Mouse (Mus musculus) retina, postnatal 1 day (tissue): ENCODE results near the gene Prg3.

Experiments used
- DNase-seq: peaks from one replicate; pipeline ENCODE4 v3.0.0-alpha.2; 2012

Gene Prg3

DNA sequence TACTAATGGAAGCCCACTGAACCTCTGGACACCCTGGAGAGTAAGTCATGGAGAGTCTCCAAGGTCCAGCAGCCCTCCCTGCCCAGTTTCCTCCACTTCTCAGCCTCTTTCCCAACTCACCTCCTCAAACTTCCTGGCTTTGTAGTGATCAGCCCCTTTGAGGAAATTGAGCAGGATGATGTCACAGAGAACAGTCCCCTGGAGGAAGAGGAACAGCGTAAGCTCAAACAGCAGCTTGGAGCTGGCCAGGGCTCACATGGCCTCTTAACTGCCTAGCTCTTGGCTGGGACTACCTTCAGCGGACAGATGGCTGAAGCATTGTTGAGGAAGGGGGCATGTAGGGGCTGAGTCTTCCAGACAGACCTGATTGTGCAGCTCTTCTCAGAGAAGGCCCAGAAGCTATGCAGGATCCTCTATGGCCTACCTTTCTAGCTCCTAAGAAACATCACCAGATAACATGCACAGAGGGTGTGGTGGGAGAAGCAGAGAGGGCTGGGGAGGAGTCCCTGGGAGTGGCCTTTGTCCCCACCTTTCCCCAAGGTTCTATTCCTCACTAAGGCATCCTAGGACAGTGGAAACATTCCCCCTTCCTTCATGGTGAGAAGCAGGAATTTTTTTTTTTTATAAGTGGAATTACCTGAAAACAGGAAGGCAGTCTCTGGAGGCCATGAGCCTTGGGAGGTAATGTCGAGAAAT is 11.6 kb downstream of the Prg3 start:
- DNase-seq: no peak

- DNase-seq: no peak
These were observed 13.5 kb downstream of the Prg3 start for GRCm38 (mm10) chr2:85001497-85001896.

DNA sequence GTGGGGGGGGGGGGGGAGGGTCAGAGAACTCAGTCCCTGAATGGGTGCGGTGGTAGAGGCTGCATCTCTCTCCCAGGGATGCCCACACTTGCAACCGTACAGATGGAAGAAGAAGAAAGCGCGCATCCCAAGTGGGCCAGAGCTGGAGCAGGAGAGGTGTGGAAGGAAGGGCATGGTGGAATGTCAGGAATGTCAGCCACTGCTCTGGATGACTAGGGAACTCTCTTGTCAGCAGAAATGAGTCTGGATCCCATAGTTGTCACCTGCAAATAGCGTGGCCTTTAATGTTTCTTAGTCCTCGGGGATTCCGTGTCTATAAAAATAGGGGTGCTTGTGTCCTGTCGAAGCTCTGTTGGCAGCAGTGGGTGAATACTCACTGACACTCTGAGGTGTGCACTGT is 14.6 kb downstream of the Prg3 start:
- DNase-seq: no peak

DNA sequence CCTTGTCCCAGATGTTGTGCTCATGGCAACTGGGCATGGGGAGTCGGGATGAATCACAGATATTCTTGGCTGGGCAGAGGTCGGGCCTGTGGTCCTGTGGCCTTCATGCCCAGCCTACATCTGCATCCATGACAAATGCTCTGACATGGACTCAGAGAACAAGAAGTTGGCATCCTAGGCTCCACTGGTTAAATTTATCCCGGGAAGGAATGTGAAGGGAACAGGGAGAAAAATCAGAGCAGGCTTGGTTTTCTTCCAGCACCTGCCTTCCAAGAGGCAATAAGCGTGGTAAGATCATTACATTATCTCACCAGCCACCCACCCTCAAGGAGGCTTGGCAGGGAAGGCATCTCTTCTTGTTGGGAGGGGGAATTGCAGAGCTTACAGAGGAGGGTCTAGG is 16.3 kb downstream of the Prg3 start:
- no peak for DNase-seq

GRCm38 (mm10) chr2:85006600-85006999 is 18.6 kb downstream of the Prg3 start:
- DNase-seq: no peak

DNA sequence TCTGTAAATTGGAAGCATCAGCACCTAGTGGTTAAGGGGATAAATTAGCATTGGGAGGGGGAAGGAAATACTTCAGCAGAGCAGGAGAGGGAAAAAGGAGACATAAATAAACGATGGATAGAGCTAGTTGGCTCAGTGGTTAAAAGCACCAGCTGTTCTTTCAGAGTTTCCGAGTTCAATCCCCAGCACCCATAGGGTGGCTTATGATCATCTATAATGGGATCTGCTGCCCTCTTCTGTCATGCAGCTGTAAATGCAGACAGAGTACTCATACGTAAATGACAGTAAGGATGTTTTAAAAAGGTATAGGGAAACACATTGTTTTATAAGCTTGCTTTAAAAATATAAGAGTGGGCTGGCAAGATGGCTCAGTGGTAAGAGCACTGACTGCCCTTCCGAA is 19.7 kb downstream of the Prg3 start:
- peak; percentile 53 for DNase-seq

- no peak for DNase-seq
These were observed 21.2 kb downstream of the Prg3 start for GRCm38 (mm10) chr2:85009212-85009611.

GRCm38 (mm10) chr2:85011906-85012604 is 24.0 kb downstream of the Prg3 start:
- DNase-seq: no peak

GRCm38 (mm10) chr2:85012679-85013078 is 24.7 kb downstream of the Prg3 start:
- no peak for DNase-seq

DNA sequence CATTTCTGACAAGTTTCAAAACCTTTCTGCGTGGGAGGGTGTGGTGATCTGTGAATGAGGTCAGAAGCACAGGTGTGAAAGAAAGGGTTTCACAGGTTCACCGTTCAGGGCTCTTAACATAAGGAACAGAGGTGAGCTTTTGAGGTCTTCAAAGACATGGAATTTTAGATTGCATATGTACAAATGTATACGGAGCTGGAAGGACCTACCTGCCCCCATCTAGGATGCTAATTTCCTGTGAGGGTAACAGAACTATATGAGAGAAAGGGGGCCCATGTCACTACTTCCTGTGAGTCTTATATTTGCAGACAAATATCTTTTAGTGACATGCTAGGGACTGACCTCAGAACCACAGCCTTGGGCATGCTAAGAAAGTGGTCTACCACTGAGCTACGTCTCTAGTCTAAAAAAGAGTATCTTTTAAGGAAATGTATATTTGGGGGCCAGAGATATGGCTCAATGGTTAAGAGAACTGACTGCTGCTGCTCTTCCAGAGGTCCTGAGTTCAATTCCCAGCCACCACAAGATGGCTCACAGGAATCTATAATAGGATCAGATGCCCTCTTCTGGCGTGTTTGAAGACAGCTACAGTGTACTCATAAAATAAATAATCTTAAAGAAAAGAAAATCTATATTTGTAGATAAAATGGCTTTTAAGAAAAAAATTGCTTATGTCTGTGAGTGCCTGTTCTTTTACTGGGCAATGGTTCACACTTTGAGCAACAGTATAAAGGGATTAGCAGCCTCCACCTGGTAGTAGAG is 26.0 kb downstream of the Prg3 start:
- DNase-seq: no peak

GRCm38 (mm10) chr2:85014588-85014982 is 26.6 kb downstream of the Prg3 start:
- DNase-seq: peak; percentile 10

GRCm38 (mm10) chr2:85022043-85022442 is 34.0 kb downstream of the Prg3 start:
- peak; percentile 44 for DNase-seq

- no peak for DNase-seq
These were observed 38.2 kb downstream of the Prg3 start for GRCm38 (mm10) chr2:85026178-85026577.

- DNase-seq: no peak
These were observed 39.3 kb downstream of the Prg3 start for GRCm38 (mm10) chr2:85027281-85027680.

DNA sequence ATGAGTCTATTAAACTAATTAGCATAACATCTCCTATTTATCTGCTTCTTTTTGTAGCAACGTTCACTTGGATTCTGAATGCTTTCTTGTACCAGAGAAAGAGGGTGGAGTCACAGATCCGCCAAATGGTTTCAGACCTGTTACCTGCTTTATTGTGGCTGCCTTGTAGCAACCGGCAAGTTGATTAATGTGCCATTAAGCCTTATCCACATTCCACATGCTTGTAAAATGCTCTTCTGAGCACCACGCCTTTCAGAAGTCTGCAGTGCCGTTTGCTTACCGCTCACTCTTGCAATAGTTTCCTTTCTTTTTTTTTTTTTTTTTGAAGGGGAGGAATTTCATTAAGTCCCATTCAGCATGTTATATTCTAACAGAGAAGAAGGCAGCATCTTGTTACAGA is 41.9 kb downstream of the Prg3 start:
- no peak for DNase-seq

GRCm38 (mm10) chr2:85030989-85031388 is 43.0 kb downstream of the Prg3 start:
- DNase-seq: no peak

- no peak for DNase-seq
These were observed 45.1 kb downstream of the Prg3 start for GRCm38 (mm10) chr2:85033121-85033520.

GRCm38 (mm10) chr2:85034169-85034568 is 46.2 kb downstream of the Prg3 start:
- DNase-seq: no peak

GRCm38 (mm10) chr2:85036507-85037046 is 48.6 kb downstream of the Prg3 start:
- no peak for DNase-seq

GRCm38 (mm10) chr2:85037047-85038026 is 49.3 kb downstream of the Prg3 start, which contains the start of the genes Ssrp1 and P2rx3:
Ssrp1 (plus strand) TSS chr2:85037234.
P2rx3 (minus strand) TSS chr2:85037462.
- peak; percentile 98 for DNase-seq

DNA sequence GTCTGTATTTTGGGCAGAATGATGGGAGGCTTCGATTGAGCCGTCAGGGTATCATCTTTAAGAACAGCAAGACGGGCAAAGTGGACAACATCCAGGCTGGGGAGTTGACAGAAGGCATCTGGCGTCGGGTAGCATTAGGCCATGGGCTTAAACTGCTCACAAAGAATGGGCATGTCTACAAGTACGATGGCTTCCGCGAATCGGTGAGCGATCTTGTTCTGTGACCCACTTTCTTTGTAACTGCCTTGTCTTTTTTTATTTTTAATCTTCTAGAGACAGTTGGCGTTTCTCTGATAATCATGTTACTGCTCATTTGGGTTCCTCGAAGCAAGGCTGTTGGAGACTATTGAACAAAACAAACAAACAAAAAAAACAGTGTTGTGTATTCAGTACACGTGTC is 50.3 kb downstream of the Prg3 start:
- DNase-seq: peak; percentile 67
